Mouse (Mus musculus): ENCODE data around the gene Mzt1. TPM values are rescaled to one million over a fixed set of nuclear protein-coding genes. Genes with fewer than 3 reads are reported as not detected.
A peak's percentile ranks its signal among the peaks of the same experiment; 100 is the strongest.
"Not testable (repeated sequence)": the region's sequence is repeated elsewhere in the genome, so short reads cannot be mapped to it uniquely, and the experiment has no call there.

Mzt1 gene
- polyA plus RNA-seq, 1 experiment from 2014 or later = 94.1 TPM

DNA sequence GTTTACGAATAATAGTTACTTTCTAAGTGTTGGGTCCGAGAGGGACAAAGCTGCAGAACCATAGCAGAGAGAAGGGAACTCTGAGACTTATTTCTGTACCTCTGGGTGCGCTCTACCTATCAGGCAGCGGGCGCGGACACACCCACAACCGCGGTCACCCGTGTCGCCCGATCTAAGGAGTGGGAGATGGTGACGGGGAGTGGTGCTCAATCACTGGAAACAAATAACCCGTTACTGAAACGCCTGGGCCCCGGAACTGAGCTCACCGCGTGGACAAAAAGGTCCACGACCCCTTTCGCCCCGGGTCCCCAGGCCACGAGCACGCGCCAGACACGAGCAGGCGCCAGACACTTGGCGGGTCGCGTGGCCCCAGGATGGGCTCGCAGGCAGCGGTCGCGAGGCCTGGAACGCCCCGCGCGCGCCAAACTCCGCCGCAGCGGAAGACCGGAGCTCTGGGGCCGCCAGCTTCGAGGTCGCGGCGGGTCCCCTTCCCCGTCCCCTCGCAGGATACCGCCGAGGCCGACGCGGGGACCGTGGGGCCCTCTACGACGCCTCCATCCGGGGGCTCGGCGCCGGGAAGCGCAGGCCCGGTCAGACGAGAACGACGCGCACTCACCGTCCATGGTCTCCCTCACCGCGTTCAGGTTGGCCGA, 430 bp downstream of the Mzt1 start:
- under 1% methylated on average over 63 of the region's 70 CpGs for WGBS
- Histone ChIP-seq H3K4me2 (ENCODE audit: low read length) (peak overlapping the region; percentile 70), H3K9ac (ENCODE audit: low read length) (peak overlapping the region; percentile 98), H3K4me1 (ENCODE audit: control insufficient read depth in 2 of 2, insufficient read depth in 2 of 2, low read length in 2 of 2) (peaks cover 14 to 32% of the 10 kb centered on the region in 2 experiments), H3K4me3 (ENCODE audit: control insufficient read depth in 1 of 2, insufficient read depth in 1 of 2, low read depth in 1 of 2, low read length in 2 of 2) (peak overlapping the region; percentile 97 to 99), H3K9me3 (ENCODE audit: control insufficient read depth, low read length) (no peaks in the 10 kb centered on the region), H3K27ac (replicated peaks in 1 of 2; ENCODE audit: control insufficient read depth in 1 of 2, insufficient read depth in 1 of 2, low read depth in 2 of 2, low read length in 2 of 2) (peak overlapping the region; percentile 82 to 94), H3K36me3 (ENCODE audit: control insufficient read depth, insufficient read depth, low read length) (peaks cover 14% of the 10 kb centered on the region), H3K27me3 (ENCODE audit: control insufficient read depth, insufficient read depth, low read length) (no peaks in the 10 kb centered on the region)
- ATAC-seq (ENCODE audit: insufficient number of reproducible peaks, insufficient read depth, low FRiP score, low read depth) = peak; percentile 7

DNA sequence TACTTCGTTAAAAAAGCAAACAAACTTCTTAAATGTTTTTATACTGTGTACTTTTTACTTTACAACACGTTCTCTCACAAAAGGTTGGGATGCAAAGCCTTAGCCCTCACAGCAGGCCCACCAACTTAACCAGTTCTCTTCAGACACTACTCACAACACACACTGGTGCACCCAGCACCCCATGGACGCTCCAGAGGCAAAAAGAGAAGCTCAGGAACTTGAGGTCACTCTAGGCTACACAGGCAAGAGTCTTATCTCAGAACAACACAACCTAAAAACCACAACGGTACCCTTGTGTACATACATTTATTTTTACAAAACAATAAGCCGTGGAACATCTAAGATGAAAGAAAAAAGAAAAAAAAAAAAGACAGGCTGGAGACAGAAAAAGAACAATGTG, 1.2 kb downstream of the Mzt1 start:
- peaks cover 13% of the 10 kb centered on the region; the same call in 1 of the 2 replicates for H3K36me3 ChIP-seq (ENCODE audit: control insufficient read depth, insufficient read depth, low read length)
- H3K27ac ChIP-seq (replicated peaks in 1 of 2; ENCODE audit: control insufficient read depth in 1 of 2, insufficient read depth in 1 of 2, low read depth in 2 of 2, low read length in 2 of 2) = no peak overlapping the region
- H3K4me2 ChIP-seq (ENCODE audit: low read length) = peak overlapping the region; percentile 70
- H3K27me3 ChIP-seq (ENCODE audit: control insufficient read depth, insufficient read depth, low read length) = no peaks in the 10 kb centered on the region
- peak overlapping the region; percentile 97 to 99 for H3K4me3 ChIP-seq (ENCODE audit: control insufficient read depth in 1 of 2, insufficient read depth in 1 of 2, low read depth in 1 of 2, low read length in 2 of 2)
- peaks cover 14 to 34% of the 10 kb centered on the region in 2 experiments for H3K4me1 ChIP-seq (ENCODE audit: control insufficient read depth in 2 of 2, insufficient read depth in 2 of 2, low read length in 2 of 2)
- WGBS = 5% methylated on average over 5 of the region's 5 CpGs
- peak overlapping the region; percentile 98 for H3K9ac ChIP-seq (ENCODE audit: low read length)
- ATAC-seq (ENCODE audit: insufficient number of reproducible peaks, insufficient read depth, low FRiP score, low read depth) = no peak
- no peaks in the 10 kb centered on the region for H3K9me3 ChIP-seq (ENCODE audit: control insufficient read depth, low read length)

GRCm38 (mm10) chr14:99044096-99044495, 1.8 kb downstream of the Mzt1 start:
- H3K27me3 ChIP-seq (ENCODE audit: control insufficient read depth, insufficient read depth, low read length) = no peaks in the 10 kb centered on the region
- peak overlapping the region in 1 of 2 experiments; percentile 99; a peak in 2 of 4 replicates for H3K4me3 ChIP-seq (ENCODE audit: control insufficient read depth in 1 of 2, insufficient read depth in 1 of 2, low read depth in 1 of 2, low read length in 2 of 2)
- H3K4me2 ChIP-seq (ENCODE audit: low read length) = peak overlapping the region; percentile 70
- H3K36me3 ChIP-seq (ENCODE audit: control insufficient read depth, insufficient read depth, low read length) = peaks cover 15% of the 10 kb centered on the region
- ATAC-seq (ENCODE audit: insufficient number of reproducible peaks, insufficient read depth, low FRiP score, low read depth) = no peak
- peak overlapping the region; percentile 98 for H3K9ac ChIP-seq (ENCODE audit: low read length)
- 37% methylated on average over 10 of the region's 10 CpGs for WGBS
- peaks cover 14 to 34% of the 10 kb centered on the region in 2 experiments for H3K4me1 ChIP-seq (ENCODE audit: control insufficient read depth in 2 of 2, insufficient read depth in 2 of 2, low read length in 2 of 2)
- H3K9me3 ChIP-seq (ENCODE audit: control insufficient read depth, low read length) = no peaks in the 10 kb centered on the region
- no peak overlapping the region for H3K27ac ChIP-seq (replicated peaks in 1 of 2; ENCODE audit: control insufficient read depth in 1 of 2, insufficient read depth in 1 of 2, low read depth in 2 of 2, low read length in 2 of 2)

GRCm38 (mm10) chr14:99043499-99043898, 2.4 kb downstream of the Mzt1 start:
- no peak for ATAC-seq (ENCODE audit: insufficient number of reproducible peaks, insufficient read depth, low FRiP score, low read depth)
- 50% methylated on average over 1 of the region's 1 CpGs for WGBS
- no peak overlapping the region for H3K4me3 ChIP-seq (ENCODE audit: control insufficient read depth in 1 of 2, insufficient read depth in 1 of 2, low read depth in 1 of 2, low read length in 2 of 2)
- H3K9ac ChIP-seq (ENCODE audit: low read length) = no peak overlapping the region
- peaks cover 15% of the 10 kb centered on the region for H3K36me3 ChIP-seq (ENCODE audit: control insufficient read depth, insufficient read depth, low read length)
- no peak overlapping the region for H3K27ac ChIP-seq (replicated peaks in 1 of 2; ENCODE audit: control insufficient read depth in 1 of 2, insufficient read depth in 1 of 2, low read depth in 2 of 2, low read length in 2 of 2)
- H3K4me1 ChIP-seq (ENCODE audit: control insufficient read depth in 2 of 2, insufficient read depth in 2 of 2, low read length in 2 of 2) = peaks cover 14 to 34% of the 10 kb centered on the region in 2 experiments
- H3K27me3 ChIP-seq (ENCODE audit: control insufficient read depth, insufficient read depth, low read length) = no peaks in the 10 kb centered on the region
- no peaks in the 10 kb centered on the region for H3K9me3 ChIP-seq (ENCODE audit: control insufficient read depth, low read length)
- peak overlapping the region; percentile 70 for H3K4me2 ChIP-seq (ENCODE audit: low read length)

GRCm38 (mm10) chr14:99041416-99041815, 4.5 kb downstream of the Mzt1 start:
- H3K4me2 ChIP-seq (ENCODE audit: low read length) = 0 out of 2 replicates have a peak overlapping the region, but pooled peaks have one; percentile 12
- peaks cover 14 to 34% of the 10 kb centered on the region in 2 experiments for H3K4me1 ChIP-seq (ENCODE audit: control insufficient read depth in 2 of 2, insufficient read depth in 2 of 2, low read length in 2 of 2)
- H3K27me3 ChIP-seq (ENCODE audit: control insufficient read depth, insufficient read depth, low read length) = no peaks in the 10 kb centered on the region
- H3K36me3 ChIP-seq (ENCODE audit: control insufficient read depth, insufficient read depth, low read length) = peaks cover 29% of the 10 kb centered on the region
- H3K4me3 ChIP-seq (ENCODE audit: control insufficient read depth in 1 of 2, insufficient read depth in 1 of 2, low read depth in 1 of 2, low read length in 2 of 2) = no peak overlapping the region
- no peak for ATAC-seq (ENCODE audit: insufficient number of reproducible peaks, insufficient read depth, low FRiP score, low read depth)
- H3K9ac ChIP-seq (ENCODE audit: low read length) = peak overlapping the region; percentile 22; the same call in 1 of the 2 replicates
- WGBS = 50% methylated on average over 4 of the region's 4 CpGs
- H3K27ac ChIP-seq (replicated peaks in 1 of 2; ENCODE audit: control insufficient read depth in 1 of 2, insufficient read depth in 1 of 2, low read depth in 2 of 2, low read length in 2 of 2) = no peak overlapping the region
- H3K9me3 ChIP-seq (ENCODE audit: control insufficient read depth, low read length) = no peaks in the 10 kb centered on the region

DNA sequence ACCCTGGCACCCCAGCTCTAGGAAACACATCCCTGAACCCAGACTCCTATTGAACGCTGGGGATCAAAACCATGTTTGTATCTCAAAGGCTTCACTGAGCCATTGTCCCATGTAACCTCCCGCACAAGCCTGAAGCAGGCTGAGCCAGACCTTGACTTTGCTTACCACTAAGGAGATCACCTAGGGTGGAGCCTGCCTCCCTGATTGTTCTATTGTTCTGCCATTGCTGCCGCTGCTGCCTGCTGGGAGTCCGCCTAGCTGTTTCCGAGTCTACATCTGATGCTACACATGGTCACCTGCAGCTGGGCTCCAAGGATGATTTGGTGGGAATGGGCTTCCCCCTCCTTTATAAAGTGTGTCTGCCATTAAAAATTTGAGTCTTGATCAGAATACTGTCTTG, 6.6 kb downstream of the Mzt1 start:
- H3K36me3 ChIP-seq (ENCODE audit: control insufficient read depth, insufficient read depth, low read length) = peaks cover 43% of the 10 kb centered on the region
- ATAC-seq (ENCODE audit: insufficient number of reproducible peaks, insufficient read depth, low FRiP score, low read depth); H3K9me3 ChIP-seq (ENCODE audit: control insufficient read depth, low read length); H3K9ac ChIP-seq (ENCODE audit: low read length); H3K4me3 ChIP-seq (ENCODE audit: control insufficient read depth in 1 of 2, insufficient read depth in 1 of 2, low read depth in 1 of 2, low read length in 2 of 2); H3K27me3 ChIP-seq (ENCODE audit: control insufficient read depth, insufficient read depth, low read length); H3K4me2 ChIP-seq (ENCODE audit: low read length); H3K27ac ChIP-seq (replicated peaks in 1 of 2; ENCODE audit: control insufficient read depth in 1 of 2, insufficient read depth in 1 of 2, low read depth in 2 of 2, low read length in 2 of 2): not testable (repeated sequence)
- peaks cover 12 to 31% of the 10 kb centered on the region in 2 experiments for H3K4me1 ChIP-seq (ENCODE audit: control insufficient read depth in 2 of 2, insufficient read depth in 2 of 2, low read length in 2 of 2)
- WGBS = 77% methylated on average over 5 of the region's 5 CpGs

- no peaks in the 10 kb centered on the region for H3K27me3 ChIP-seq (ENCODE audit: control insufficient read depth, insufficient read depth, low read length)
- no peak overlapping the region for H3K9ac ChIP-seq (ENCODE audit: low read length)
- ATAC-seq (ENCODE audit: insufficient number of reproducible peaks, insufficient read depth, low FRiP score, low read depth) = no peak
- peaks cover 54% of the 10 kb centered on the region for H3K36me3 ChIP-seq (ENCODE audit: control insufficient read depth, insufficient read depth, low read length)
- H3K4me2 ChIP-seq (ENCODE audit: low read length) = no peak overlapping the region
- no peaks in the 10 kb centered on the region for H3K9me3 ChIP-seq (ENCODE audit: control insufficient read depth, low read length)
- H3K27ac ChIP-seq (replicated peaks in 1 of 2; ENCODE audit: control insufficient read depth in 1 of 2, insufficient read depth in 1 of 2, low read depth in 2 of 2, low read length in 2 of 2) = no peak overlapping the region
- peaks cover 3 to 21% of the 10 kb centered on the region in 2 experiments for H3K4me1 ChIP-seq (ENCODE audit: control insufficient read depth in 2 of 2, insufficient read depth in 2 of 2, low read length in 2 of 2)
- no peak overlapping the region for H3K4me3 ChIP-seq (ENCODE audit: control insufficient read depth in 1 of 2, insufficient read depth in 1 of 2, low read depth in 1 of 2, low read length in 2 of 2)
- WGBS = 80% methylated on average over 2 of the region's 2 CpGs
Measured at GRCm38 (mm10) chr14:99037703-99038102, 8.2 kb downstream of the Mzt1 start.
